Mouse (Mus musculus) midbrain, embryonic 14.5 days (tissue): ENCODE results near the gene Dcaf10. TPM values are rescaled to one million over a fixed set of nuclear protein-coding genes. Genes with fewer than 3 reads are reported as not detected.
"Not testable (repeated sequence)": the region's sequence is repeated elsewhere in the genome, so short reads cannot be mapped to it uniquely, and the experiment has no call there.

Experiments
- ATAC-seq: fragments of 200-750 bp; cut with Nextera tagmentation; 2 replicates; pipeline ENCODE4 v1.8.0; 2017; ENCODE audit warnings: moderate number of reproducible peaks, moderate library complexity; ENCODE audit not compliant: low FRiP score, low TSS enrichment
- DNase-seq: peaks from one replicate; pipeline ENCODE4 v3.0.0-alpha.2; 2015
- H3K27ac ChIP-seq: fragments of 300-500 bp; sonication (generic); replicated peaks from 2 replicates; pipeline ENCODE4 v1.5.1; 2014; ENCODE audit warnings: mild to moderate bottlenecking, low read depth, low read length, moderate library complexity
- H3K27me3 ChIP-seq: fragments of 300-500 bp; sonication (generic); 2 replicates; pipeline ENCODE4 v1.6.1; 2014; ENCODE audit warnings: low read length, control low read depth, mixed read lengths; ENCODE audit not compliant: control insufficient read depth, insufficient read depth
- H3K36me3 ChIP-seq: fragments of 300-500 bp; sonication (generic); 2 replicates; pipeline ENCODE4 v1.6.1; 2014; ENCODE audit warnings: low read length, control low read depth; ENCODE audit not compliant: control insufficient read depth, insufficient read depth
- H3K4me1 ChIP-seq: fragments of 300-500 bp; sonication (generic); 2 replicates; pipeline ENCODE4 v1.6.1; 2014; ENCODE audit warnings: mild to moderate bottlenecking, antibody characterized with exemption, low read length, control low read depth; ENCODE audit not compliant: control insufficient read depth, insufficient read depth
- H3K4me2 ChIP-seq: fragments of 300-500 bp; sonication (generic); 2 replicates; pipeline ENCODE4 v1.6.1; 2014; ENCODE audit warnings: mild to moderate bottlenecking, low read length, moderate library complexity
- H3K4me3 ChIP-seq: fragments of 300-500 bp; sonication (generic); replicated peaks from 2 replicates; pipeline ENCODE4 v1.5.1; 2014; ENCODE audit warnings: low read depth, low read length
- H3K9ac ChIP-seq: fragments of 300-500 bp; sonication (generic); replicated peaks from 2 replicates; pipeline ENCODE4 v1.6.1; 2014; ENCODE audit warnings: mild to moderate bottlenecking, low read length, moderate library complexity
- H3K9me3 ChIP-seq: fragments of 300-500 bp; sonication (generic); 2 replicates; pipeline ENCODE4 v1.6.1; 2016; ENCODE audit warnings: low read length, control low read depth, mixed read lengths; ENCODE audit not compliant: control insufficient read depth
- WGBS: fragments of 180-500 bp; shearing (Covaris S2); extraction: QIAGEN DNeasy Blood & Tissue Kit; methylation state at CpG from one replicate; pipeline ENCODE4 v1.1.7; 2014; 5-methylcytosine and 5-hydroxymethylcytosine counted together
- polyA plus RNA-seq: library from polyadenylated mRNA; unstranded; fragments of >200 nt; fragmentation: Nextera tagmentation; extraction: Ambion mirVana; gene quantifications from 2 replicates; pipeline ENCODE4 v1.2.1, GENCODE M21; 2014

The Dcaf10 gene
- polyA plus RNA-seq, 1 experiment from 2014 or later: 14.6 TPM

DNA sequence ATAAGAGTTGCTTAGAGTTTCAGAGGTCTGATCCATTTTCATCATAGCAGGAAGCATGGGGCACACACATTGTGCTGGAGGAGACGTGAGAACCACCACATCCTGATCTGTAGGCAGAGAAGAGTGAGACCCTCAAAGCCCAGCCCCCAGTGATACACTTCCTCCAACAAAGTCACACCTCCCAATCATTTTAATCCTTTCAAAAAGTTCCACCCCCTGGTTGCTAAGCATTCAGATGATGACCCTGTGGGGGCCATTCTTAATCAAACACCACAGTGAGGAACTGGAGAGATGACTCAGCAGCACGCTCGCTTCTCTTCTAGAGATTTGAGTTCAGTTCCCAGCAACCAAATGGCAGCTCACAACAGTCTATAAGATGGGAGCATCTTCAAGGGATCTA is 9.4 kb upstream of the Dcaf10 start:
- DNase-seq (no peak), ATAC-seq (no peak)
- Histone ChIP-seq H3K27me3 (no peaks in the 10 kb centered on the region), H3K4me2 (no peak overlapping the region), H3K4me1 (no peaks in the 10 kb centered on the region), H3K27ac (no peak overlapping the region), H3K9ac (no peak overlapping the region), H3K9me3 (no peaks in the 10 kb centered on the region), H3K36me3 (no peaks in the 10 kb centered on the region), H3K4me3 (no peak overlapping the region)
- WGBS: 57% methylated on average over 3 of the region's 3 CpGs

DNA sequence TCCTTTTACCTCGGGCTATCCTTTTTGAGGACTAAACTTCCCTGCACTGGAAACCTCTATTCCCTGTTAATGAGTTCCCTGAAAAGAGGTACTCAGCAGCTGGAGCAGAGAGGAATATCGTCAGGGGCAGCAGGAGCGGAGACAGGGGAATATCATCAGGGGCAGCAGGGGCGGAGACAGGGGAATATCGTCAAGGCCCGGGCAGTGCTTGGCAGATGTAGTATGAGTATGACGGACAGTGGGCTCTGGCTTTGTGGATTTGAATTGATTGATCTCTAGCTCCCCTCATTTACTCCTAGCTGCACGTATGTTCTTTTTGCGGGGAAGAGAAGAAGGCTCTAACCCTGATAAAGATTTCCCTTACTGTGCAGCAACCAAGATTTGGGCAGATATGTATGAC is 675 bp upstream of the Dcaf10 start:
- Histone ChIP-seq H3K9ac (peak overlapping the region; percentile 88), H3K27ac (peak overlapping the region; percentile 94), H3K4me3 (peak overlapping the region; percentile 98), H3K36me3 (0 out of 2 replicates have a peak, but pooled peaks cover 3% of the 10 kb centered on the region), H3K4me2 (peak overlapping the region; percentile 95), H3K4me1 (peaks cover 18% of the 10 kb centered on the region), H3K27me3 (no peaks in the 10 kb centered on the region), H3K9me3 (no peaks in the 10 kb centered on the region)
- WGBS: 41% methylated on average over 9 of the region's 9 CpGs
- no peak for DNase-seq
- no peak for ATAC-seq

DNA sequence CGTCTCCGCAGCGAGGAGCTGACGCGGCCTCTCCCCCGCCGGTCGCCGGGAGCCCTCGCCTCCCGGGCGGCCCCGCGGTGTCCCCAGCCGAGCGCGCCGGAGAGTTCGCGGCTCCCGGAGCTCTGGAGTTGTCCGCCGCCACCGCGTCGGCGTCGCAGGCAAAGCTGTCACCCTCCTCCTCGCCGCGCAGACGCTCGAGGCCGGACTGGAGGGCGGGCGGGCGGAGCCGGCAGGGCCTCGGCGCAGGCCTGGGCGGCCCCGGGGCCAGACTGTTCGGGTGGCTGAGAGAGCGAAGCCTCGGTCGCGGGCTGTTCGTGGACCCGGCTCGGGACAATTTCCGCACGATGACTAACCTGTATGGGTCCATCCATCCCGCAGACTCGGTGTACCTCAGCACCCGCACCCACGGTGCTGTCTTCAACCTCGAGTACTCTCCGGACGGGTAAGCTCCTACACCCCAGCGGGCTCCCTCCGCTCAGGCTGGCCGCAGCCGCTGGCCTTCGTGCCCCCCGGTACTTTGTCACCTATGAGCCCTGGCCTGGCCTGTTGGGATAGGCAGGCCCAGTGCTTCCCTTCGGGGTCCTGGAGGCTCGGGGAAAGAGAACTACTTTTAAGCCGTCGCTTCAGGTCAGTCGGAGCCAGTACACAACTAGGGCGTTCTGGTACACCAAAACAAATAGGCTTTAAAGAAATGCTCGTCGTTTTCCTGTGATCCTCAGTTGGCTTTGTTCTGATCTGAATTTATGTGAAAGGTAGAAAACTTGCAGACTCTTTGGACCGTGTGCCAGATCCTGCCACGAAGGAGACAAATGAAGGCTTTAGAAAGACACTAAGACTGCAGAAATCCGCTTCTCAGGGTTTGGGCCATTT is 620 bp downstream of the Dcaf10 start, which contains the start of gene Exosc3:
Exosc3 (minus strand) TSS at position 447 of the 870 bp plus-strand sequence.
- no peaks in the 10 kb centered on the region for H3K27me3 ChIP-seq
- under 1% methylated on average over 76 of the region's 76 CpGs for WGBS
- H3K4me3 ChIP-seq: peak within 1 kb of the TSS; percentile 98
- H3K27ac ChIP-seq: peak within 1 kb of the TSS; percentile 94
- H3K9ac ChIP-seq: peak within 1 kb of the TSS; percentile 88
- H3K9me3 ChIP-seq: no peaks in the 10 kb centered on the region
- DNase-seq (no peak), ATAC-seq (peak; percentile 82)
- H3K4me1 ChIP-seq: peaks cover 18% of the 10 kb centered on the region
- peaks cover 11% of the 10 kb centered on the region; the same call in 1 of the 2 replicates for H3K36me3 ChIP-seq
- H3K4me2 ChIP-seq: peak within 1 kb of the TSS; percentile 95

DNA sequence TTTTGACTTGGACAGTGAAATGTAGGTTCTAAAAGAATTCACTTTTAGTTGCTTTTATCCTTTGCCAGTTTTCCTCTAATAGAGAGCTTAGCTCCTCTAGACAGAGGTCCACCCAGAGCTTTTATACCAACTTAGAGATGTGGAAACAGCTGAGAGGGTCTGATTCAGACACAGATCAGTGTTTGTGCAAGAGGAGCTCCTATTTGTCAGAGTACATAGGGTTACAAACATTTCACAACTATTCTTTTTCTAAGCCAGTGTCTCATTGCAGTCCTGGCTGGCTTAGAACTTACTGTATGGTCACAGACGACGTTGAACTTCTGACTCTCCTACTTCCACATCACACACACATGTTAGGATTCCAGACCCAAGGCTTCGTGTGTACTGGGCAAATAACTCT is 14.8 kb downstream of the Dcaf10 start:
- Histone ChIP-seq H3K9ac (no peak overlapping the region), H3K4me3 (no peak overlapping the region), H3K4me1 (no peaks in the 10 kb centered on the region), H3K4me2 (no peak overlapping the region), H3K9me3 (no peaks in the 10 kb centered on the region), H3K36me3 (peaks cover 34% of the 10 kb centered on the region), H3K27ac (no peak overlapping the region), H3K27me3 (no peaks in the 10 kb centered on the region)
- DNase-seq (no peak), ATAC-seq (no peak)
- whole genome bisulfite sequencing: 94% methylated on average over 3 of the region's 3 CpGs

DNA sequence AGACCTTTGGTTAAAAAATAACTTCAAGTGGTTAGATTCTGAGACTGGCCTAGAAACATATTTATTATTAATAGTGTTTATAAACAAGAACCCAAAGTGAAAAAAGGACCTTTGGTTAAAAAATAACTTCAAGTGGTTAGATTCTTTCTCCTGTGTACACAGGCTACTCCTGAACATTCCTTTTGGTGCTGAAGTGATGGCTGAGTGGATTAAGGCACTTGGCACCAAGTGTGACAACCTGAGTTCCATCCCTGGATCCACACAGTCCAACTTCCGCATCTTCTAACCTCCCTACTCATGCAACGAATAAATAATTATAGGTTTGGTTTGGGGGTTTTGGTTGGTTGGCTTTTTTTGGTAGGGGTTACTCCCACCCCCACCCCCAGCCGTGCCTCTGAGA is 29.4 kb downstream of the Dcaf10 start:
- no peak overlapping the region for H3K27ac ChIP-seq
- H3K27me3 ChIP-seq: no peaks in the 10 kb centered on the region
- H3K9ac ChIP-seq: no peak overlapping the region
- peaks cover 61% of the 10 kb centered on the region for H3K36me3 ChIP-seq
- no peaks in the 10 kb centered on the region for H3K9me3 ChIP-seq
- H3K4me2 ChIP-seq: no peak overlapping the region
- 88% methylated on average over 3 of the region's 3 CpGs for WGBS
- ATAC-seq (no peak), DNase-seq (no peak)
- H3K4me3 ChIP-seq: no peak overlapping the region
- no peaks in the 10 kb centered on the region for H3K4me1 ChIP-seq

DNA sequence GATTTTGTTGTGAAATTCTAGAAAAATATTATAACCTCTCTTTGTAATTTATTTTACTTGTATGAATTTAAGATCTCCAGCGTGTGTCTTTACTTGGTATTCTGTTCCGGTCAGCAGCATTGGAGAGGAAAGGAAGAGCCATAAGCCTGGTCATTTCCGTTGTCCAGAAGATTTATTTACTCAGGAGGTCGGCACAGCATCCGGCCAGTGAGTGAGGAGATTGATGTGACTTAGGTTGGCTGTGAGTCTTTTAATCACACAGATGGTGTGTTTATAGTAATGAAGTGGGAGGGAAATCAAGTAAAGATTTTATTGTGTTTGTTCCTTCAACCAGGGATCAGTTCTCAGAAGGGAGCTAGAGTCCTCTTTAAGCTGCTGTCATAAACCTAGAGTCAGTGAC is 33.0 kb downstream of the Dcaf10 start:
- DNase-seq (no peak), ATAC-seq (no peak)
- H3K27me3 ChIP-seq: no peaks in the 10 kb centered on the region
- H3K4me1 ChIP-seq: no peaks in the 10 kb centered on the region
- H3K27ac ChIP-seq: no peak overlapping the region
- no peak overlapping the region for H3K4me2 ChIP-seq
- H3K36me3 ChIP-seq: peaks cover 64% of the 10 kb centered on the region
- H3K9me3 ChIP-seq: no peaks in the 10 kb centered on the region
- no peak overlapping the region for H3K9ac ChIP-seq
- H3K4me3 ChIP-seq: no peak overlapping the region
- WGBS: 96% methylated on average over 5 of the region's 5 CpGs

DNA sequence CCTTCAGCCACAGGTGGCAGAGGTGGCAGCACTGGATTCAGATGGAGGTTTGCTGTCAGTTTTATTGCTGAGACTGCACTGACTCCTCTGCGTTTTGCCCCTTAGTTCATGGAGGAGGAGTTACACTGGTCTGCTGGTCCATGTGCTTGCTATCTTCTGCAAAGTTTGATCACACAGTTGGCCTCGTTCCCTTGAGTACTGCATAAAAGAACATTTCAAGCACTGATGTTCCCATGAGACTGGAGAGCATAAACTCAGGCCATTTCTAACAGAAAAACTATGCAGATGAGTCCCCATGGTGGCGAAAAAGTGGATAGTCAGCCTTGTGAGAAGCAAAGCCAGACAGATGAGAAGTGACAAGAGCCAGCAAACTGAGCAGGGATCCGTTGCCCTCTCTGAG is 34.7 kb downstream of the Dcaf10 start:
- DNase-seq (no peak), ATAC-seq (no peak)
- Histone ChIP-seq H3K4me1 (no peaks in the 10 kb centered on the region), H3K27ac (no peak overlapping the region), H3K9me3 (no peaks in the 10 kb centered on the region), H3K4me2 (no peak overlapping the region), H3K27me3 (no peaks in the 10 kb centered on the region), H3K9ac (no peak overlapping the region), H3K4me3 (no peak overlapping the region), H3K36me3 (peaks cover 52% of the 10 kb centered on the region)
- WGBS: 81% methylated on average over 4 of the region's 4 CpGs

DNA sequence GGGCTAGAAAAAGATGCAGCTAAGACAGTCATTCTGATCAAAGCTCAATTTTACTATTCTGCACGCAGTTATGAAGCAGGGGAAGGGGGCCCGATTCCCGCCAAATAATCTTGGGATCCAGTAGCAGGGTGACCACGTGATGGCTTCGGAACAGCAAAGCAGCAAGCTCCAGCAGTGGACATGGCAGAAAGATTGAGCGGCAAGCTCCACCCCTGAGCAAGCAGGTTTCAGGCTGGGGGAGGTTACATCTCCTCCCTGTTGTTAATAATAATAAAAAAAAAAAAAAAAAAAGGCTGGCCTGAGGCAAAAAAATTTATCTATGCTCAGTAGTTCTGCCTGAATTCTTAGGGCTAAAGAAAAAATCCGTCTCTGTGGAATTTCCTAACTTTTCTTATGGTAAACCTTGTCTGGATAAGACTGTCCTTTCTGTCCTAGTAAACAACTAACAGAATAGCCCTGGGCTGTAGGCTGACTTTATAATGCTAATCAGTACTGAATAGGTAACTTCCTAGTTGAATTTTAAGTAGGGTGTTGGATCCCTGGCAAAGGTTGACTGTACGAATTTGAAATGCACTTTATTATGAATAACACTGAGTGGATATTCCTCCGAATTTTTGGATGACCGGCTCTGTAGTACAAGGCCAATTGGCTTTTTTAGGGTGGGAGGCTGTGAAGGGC is 39.1 kb downstream of the Dcaf10 start:
- 86% methylated on average over 10 of the region's 10 CpGs for WGBS
- not testable (repeated sequence) for H3K9me3 ChIP-seq, H3K4me2 ChIP-seq, ATAC-seq, H3K4me3 ChIP-seq, H3K27ac ChIP-seq, DNase-seq, H3K9ac ChIP-seq, H3K27me3 ChIP-seq, H3K4me1 ChIP-seq
- peaks cover 10% of the 10 kb centered on the region for H3K36me3 ChIP-seq
